Mouse (Mus musculus) hindbrain, embryonic 16.5 days (tissue): ENCODE data around the gene Por. TPM values are rescaled to one million over a fixed set of nuclear protein-coding genes. Genes with fewer than 3 reads are reported as not detected.

Experiments
- ATAC-seq: fragments of 200-750 bp; cut with Nextera tagmentation; 2 replicates; pipeline ENCODE4 v1.8.0; 2017; ENCODE audit warnings: moderate TSS enrichment, moderate library complexity
- H3K27ac ChIP-seq: fragments of 300-500 bp; sonication (generic); 2 replicates; pipeline ENCODE4 v1.5.1; 2014; ENCODE audit warnings: low read depth, mild to moderate bottlenecking, control low read depth, low read length, moderate library complexity
- H3K27me3 ChIP-seq: fragments of 300-500 bp; sonication (generic); replicated peaks from 2 replicates; pipeline ENCODE4 v1.6.1; 2014; ENCODE audit warnings: low read length; ENCODE audit not compliant: control insufficient read depth, insufficient read depth
- H3K36me3 ChIP-seq: fragments of 300-500 bp; sonication (generic); 2 replicates; pipeline ENCODE4 v1.6.1; 2014; ENCODE audit warnings: mild to moderate bottlenecking, low read length, moderate library complexity, mixed read lengths; ENCODE audit not compliant: control insufficient read depth, insufficient read depth
- H3K4me1 ChIP-seq: fragments of 300-500 bp; sonication (generic); 2 replicates; pipeline ENCODE4 v1.6.1; 2014; ENCODE audit warnings: low read depth, low read length; ENCODE audit not compliant: control insufficient read depth, insufficient read depth
- H3K4me2 ChIP-seq: fragments of 300-500 bp; sonication (generic); 2 replicates; pipeline ENCODE4 v1.6.1; 2014; ENCODE audit warnings: mild to moderate bottlenecking, low read length, control low read depth, moderate library complexity
- H3K4me3 ChIP-seq: fragments of 300-500 bp; sonication (generic); 2 replicates; pipeline ENCODE4 v1.5.1; 2014; ENCODE audit warnings: mild to moderate bottlenecking, low read length, control low read depth, moderate library complexity
- H3K9ac ChIP-seq: fragments of 300-500 bp; sonication (generic); 2 replicates; pipeline ENCODE4 v1.6.1; 2014; ENCODE audit warnings: low read depth, mild to moderate bottlenecking, control low read depth, low read length, moderate library complexity
- H3K9me3 ChIP-seq: fragments of 300-500 bp; sonication (generic); 2 replicates; pipeline ENCODE4 v1.6.1; 2014; ENCODE audit warnings: mild to moderate bottlenecking, low read length, moderate library complexity; ENCODE audit not compliant: control insufficient read depth
- WGBS: fragments of 180-500 bp; shearing (Covaris S2); extraction: QIAGEN DNeasy Blood & Tissue Kit; methylation state at CpG from one replicate; pipeline ENCODE4 v1.1.7; 2014; 5-methylcytosine and 5-hydroxymethylcytosine counted together
- polyA plus RNA-seq: library from polyadenylated mRNA; unstranded; fragments of >200 nt; fragmentation: Nextera tagmentation; extraction: Ambion mirVana; gene quantifications from 2 replicates; pipeline ENCODE4 v1.2.1, GENCODE M21; 2015

Por gene
- polyA plus RNA-seq, 1 experiment from 2014 or later = 101 TPM

DNA sequence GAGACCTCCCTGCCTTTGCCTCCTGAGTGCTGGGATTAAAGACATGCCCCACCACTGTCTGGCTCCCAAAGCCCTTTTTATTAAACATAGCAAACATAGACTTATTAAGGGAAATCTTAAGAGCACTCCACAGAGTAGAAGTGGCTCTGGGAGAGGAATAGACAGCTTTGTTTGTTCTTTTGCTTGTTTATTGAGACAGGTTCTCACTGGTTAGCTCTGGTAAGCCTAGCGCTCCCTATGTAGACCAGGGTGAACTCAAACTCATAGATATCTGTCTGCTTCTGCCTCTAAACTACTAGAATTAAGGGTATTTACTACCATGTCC, 20.6 kb upstream of the Por start:
- no peaks in the 10 kb centered on the region for H3K36me3 ChIP-seq
- no peak overlapping the region for H3K4me2 ChIP-seq
- no peak overlapping the region for H3K27ac ChIP-seq
- WGBS = 96% methylated on average over 1 of the region's 1 CpGs
- no peak overlapping the region for H3K9ac ChIP-seq
- no peaks in the 10 kb centered on the region for H3K9me3 ChIP-seq
- no peaks in the 10 kb centered on the region for H3K4me1 ChIP-seq
- ATAC-seq = no peak
- no peak overlapping the region for H3K4me3 ChIP-seq
- no peaks in the 10 kb centered on the region for H3K27me3 ChIP-seq

DNA sequence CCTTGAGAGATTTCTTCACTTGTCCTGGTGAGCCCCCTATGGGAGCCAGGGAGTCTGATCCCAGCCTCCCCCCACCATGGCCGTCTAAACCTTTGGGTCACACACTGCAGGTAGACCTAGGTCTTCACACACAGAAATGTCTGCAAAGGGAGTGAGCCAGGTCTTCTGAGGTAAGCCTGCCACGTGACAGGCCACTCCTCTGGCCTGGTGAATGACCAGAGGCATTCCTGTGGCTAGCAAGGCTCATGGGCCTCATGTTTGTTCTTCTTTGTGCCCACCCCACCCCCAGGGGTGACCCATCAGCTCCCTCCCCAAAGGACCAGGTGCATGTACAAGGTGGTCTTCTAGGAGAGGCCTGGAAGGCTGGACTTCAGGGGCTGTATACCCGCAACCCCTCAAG, 18.3 kb upstream of the Por start:
- no peaks in the 10 kb centered on the region for H3K27me3 ChIP-seq
- WGBS = 84% methylated on average over 3 of the region's 3 CpGs

DNA sequence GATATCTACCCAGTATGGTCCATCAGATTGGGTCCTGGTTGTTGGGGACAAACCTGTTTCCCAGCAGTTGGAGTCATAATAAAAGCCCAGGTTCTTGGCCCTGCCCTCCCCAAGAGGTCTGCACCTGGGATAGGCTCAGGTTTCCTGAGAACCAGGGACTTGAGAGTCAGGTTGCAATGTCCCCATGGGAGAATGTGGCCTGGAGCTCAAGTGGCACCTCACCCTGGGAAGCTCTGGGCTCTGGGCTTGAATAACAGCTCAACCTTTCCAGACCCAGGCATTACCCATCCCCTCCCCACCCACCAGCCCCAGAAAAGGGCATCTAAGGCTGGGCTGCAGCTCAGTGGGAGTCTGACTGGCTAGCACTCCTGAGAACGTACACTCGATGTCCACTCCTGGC, 16.6 kb upstream of the Por start:
- H3K36me3 ChIP-seq = no peaks in the 10 kb centered on the region
- H3K4me2 ChIP-seq = no peak overlapping the region
- no peak for ATAC-seq
- no peak overlapping the region for H3K27ac ChIP-seq
- peaks cover 3% of the 10 kb centered on the region; the same call in 1 of the 2 replicates for H3K9me3 ChIP-seq
- H3K4me1 ChIP-seq = no peaks in the 10 kb centered on the region
- H3K4me3 ChIP-seq = no peak overlapping the region
- 69% methylated on average over 2 of the region's 2 CpGs for WGBS
- H3K9ac ChIP-seq = no peak overlapping the region
- no peaks in the 10 kb centered on the region for H3K27me3 ChIP-seq

More for the DNA sequence above, 18.3 kb upstream of the Por start:
- ATAC-seq = no peak
- H3K9ac ChIP-seq = no peak overlapping the region
- no peak overlapping the region for H3K27ac ChIP-seq
- H3K36me3 ChIP-seq = no peaks in the 10 kb centered on the region
- H3K4me3 ChIP-seq = no peak overlapping the region
- H3K4me1 ChIP-seq = no peaks in the 10 kb centered on the region
- H3K4me2 ChIP-seq = no peak overlapping the region
- H3K9me3 ChIP-seq = peaks cover 3% of the 10 kb centered on the region; the same call in 1 of the 2 replicates

GRCm38 (mm10) chr5:135656046-135656445, 13.8 kb upstream of the Por start:
- H3K36me3 ChIP-seq = no peaks in the 10 kb centered on the region
- no peak overlapping the region for H3K9ac ChIP-seq
- 64% methylated on average over 5 of the region's 5 CpGs for WGBS
- H3K27ac ChIP-seq = no peak overlapping the region
- H3K4me3 ChIP-seq = no peak overlapping the region
- H3K9me3 ChIP-seq = peaks cover 3% of the 10 kb centered on the region; the same call in 1 of the 2 replicates
- H3K4me1 ChIP-seq = no peaks in the 10 kb centered on the region
- no peak for ATAC-seq
- no peak overlapping the region for H3K4me2 ChIP-seq
- no peaks in the 10 kb centered on the region for H3K27me3 ChIP-seq

- Histone ChIP-seq H3K4me1 (no peaks in the 10 kb centered on the region), H3K4me3 (no peak overlapping the region), H3K27ac (no peak overlapping the region), H3K4me2 (no peak overlapping the region), H3K36me3 (no peaks in the 10 kb centered on the region), H3K9me3 (peaks cover 3% of the 10 kb centered on the region; the same call in 1 of the 2 replicates), H3K9ac (no peak overlapping the region), H3K27me3 (no peaks in the 10 kb centered on the region)
- no peak for ATAC-seq
- 76% methylated on average over 5 of the region's 5 CpGs for WGBS
Measured at GRCm38 (mm10) chr5:135657128-135657527, 12.7 kb upstream of the Por start.

DNA sequence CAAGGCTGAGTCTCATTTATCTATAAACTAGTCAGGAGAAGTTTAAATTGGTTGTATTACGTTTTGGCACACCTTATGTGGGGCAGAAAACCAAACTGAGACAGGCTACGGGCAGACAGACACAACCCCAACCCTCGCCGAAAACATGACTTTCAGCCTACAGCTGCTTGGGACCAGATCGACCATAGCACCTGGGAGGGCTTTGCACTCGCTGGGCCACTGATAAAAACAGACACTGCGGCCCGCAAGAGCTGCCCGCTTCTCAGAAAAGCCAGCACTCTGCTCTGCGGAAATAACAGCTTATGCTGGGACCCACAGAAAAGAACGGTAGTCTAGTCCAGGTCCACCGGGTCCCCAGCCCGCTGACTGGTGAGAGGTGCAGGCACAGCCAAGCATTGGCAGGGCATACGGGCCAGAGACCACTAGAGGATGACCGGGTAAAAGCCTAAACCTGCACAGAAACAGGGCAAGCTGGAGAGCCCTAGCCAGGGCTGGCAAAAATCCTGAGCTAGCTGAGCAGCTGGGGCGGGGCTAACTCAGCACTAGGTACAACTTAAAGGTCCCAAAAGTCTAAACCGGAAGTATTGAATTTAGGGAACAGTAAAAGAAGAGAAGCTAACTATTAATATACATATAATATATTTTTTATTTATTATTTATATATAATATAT, 12.0 kb upstream of the Por start:
- WGBS = 59% methylated on average over 17 of the region's 17 CpGs
- no peaks in the 10 kb centered on the region for H3K36me3 ChIP-seq

GRCm38 (mm10) chr5:135659956-135660355, 9.9 kb upstream of the Por start:
- no peak overlapping the region for H3K27ac ChIP-seq
- H3K27me3 ChIP-seq = no peaks in the 10 kb centered on the region
- no peak for ATAC-seq
- H3K36me3 ChIP-seq = no peaks in the 10 kb centered on the region
- peaks cover under 1% of the 10 kb centered on the region for H3K9me3 ChIP-seq
- H3K4me2 ChIP-seq = no peak overlapping the region
- WGBS = 90% methylated on average over 4 of the region's 4 CpGs
- H3K9ac ChIP-seq = no peak overlapping the region
- H3K4me1 ChIP-seq = no peaks in the 10 kb centered on the region
- H3K4me3 ChIP-seq = no peak overlapping the region

More for the DNA sequence above, 12.0 kb upstream of the Por start:
- H3K4me3 ChIP-seq = no peak overlapping the region
- no peak overlapping the region for H3K27ac ChIP-seq
- ATAC-seq = no peak
- peaks cover 3% of the 10 kb centered on the region; the same call in 1 of the 2 replicates for H3K9me3 ChIP-seq
- no peaks in the 10 kb centered on the region for H3K27me3 ChIP-seq
- H3K4me2 ChIP-seq = no peak overlapping the region
- H3K4me1 ChIP-seq = no peaks in the 10 kb centered on the region
- H3K9ac ChIP-seq = no peak overlapping the region

- Histone ChIP-seq H3K4me1 (no peaks in the 10 kb centered on the region), H3K27ac (no peak overlapping the region), H3K36me3 (no peaks in the 10 kb centered on the region), H3K9me3 (no peaks in the 10 kb centered on the region; the same call in 1 of the 2 replicates), H3K27me3 (no peaks in the 10 kb centered on the region), H3K4me2 (no peak overlapping the region), H3K9ac (no peak overlapping the region), H3K4me3 (no peak overlapping the region)
- no peak for ATAC-seq
- WGBS = 86% methylated on average over 7 of the region's 7 CpGs
Measured at GRCm38 (mm10) chr5:135660535-135660934, 9.3 kb upstream of the Por start.

DNA sequence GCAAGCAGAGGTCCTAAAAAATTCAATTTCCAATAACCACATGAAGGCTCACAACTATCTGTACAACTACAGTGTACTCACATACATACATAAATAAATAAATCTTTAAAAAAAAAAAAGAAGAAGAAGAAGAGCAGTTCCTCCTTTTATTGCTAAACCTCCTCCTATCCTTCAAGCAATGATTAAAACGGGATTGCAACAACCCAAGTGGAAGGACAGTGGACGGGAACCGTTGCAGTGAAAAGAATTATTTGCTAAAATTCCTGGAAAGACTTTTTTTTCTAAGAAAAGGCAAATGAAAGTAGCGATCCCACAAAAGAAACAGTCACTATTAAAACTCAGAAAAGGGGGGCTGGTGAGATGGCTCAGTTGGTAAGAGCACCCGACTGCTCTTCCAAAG, 2.9 kb upstream of the Por start:
- H3K27me3 ChIP-seq = no peaks in the 10 kb centered on the region
- no peaks in the 10 kb centered on the region; the same call in 1 of the 2 replicates for H3K9me3 ChIP-seq
- no peaks in the 10 kb centered on the region for H3K36me3 ChIP-seq
- H3K4me3 ChIP-seq = no peak overlapping the region
- H3K4me2 ChIP-seq = no peak overlapping the region
- H3K4me1 ChIP-seq = no peaks in the 10 kb centered on the region
- 89% methylated on average over 5 of the region's 5 CpGs for WGBS
- ATAC-seq = no peak
- H3K27ac ChIP-seq = no peak overlapping the region
- no peak overlapping the region for H3K9ac ChIP-seq
